Mouse (Mus musculus): ENCODE measurements at regions not wholly inside any gene's neighbourhood (a gene's known extent, or its start where the extent isn't known, plus 50 kb on each side); places are given as distances from the start of the nearest gene placed in this dataset.

GRCm38 (mm10) chr11:82576019-82576418 is 187.3 kb downstream of the Tmem132e start:
- TF ChIP-seq USF1 (IDR thresholded peaks at IDR 0.05; ENCODE audit: low read depth, low read length) (no peak), BHLHE40 (IDR thresholded peaks at IDR 0.05; ENCODE audit: borderline replicate concordance, low read depth, low read length) (no peak), SIN3A (IDR thresholded peaks at IDR 0.05; ENCODE audit: low read length) (no peak), GATA1 (IDR thresholded peaks at IDR 0.05; ENCODE audit: low read depth, low read length) (no peak), ZNF384 (IDR thresholded peaks at IDR 0.05; ENCODE audit: low read depth, low read length) (no peak), POLR2A (IDR thresholded peaks at IDR 0.05; ENCODE audit: control insufficient read depth in 1 of 2, insufficient read depth in 1 of 2, low read depth in 1 of 2, low read length in 2 of 2, poor library complexity in 1 of 2) (no peak), CTCF (IDR thresholded peaks at IDR 0.05 in 2 of 3, conservative IDR thresholded peaks at IDR 0.05 in 1 of 3; ENCODE audit: control insufficient read depth in 1 of 3, insufficient read depth in 1 of 3, low read depth in 2 of 3, low read length in 3 of 3, poor library complexity in 1 of 3, severe bottlenecking in 1 of 3) (no peak)
- H3K9me3 ChIP-seq (replicated peaks; ENCODE audit: insufficient read depth, low read length) = no peaks in the 10 kb centered on the region

GRCm38 (mm10) chr11:82573126-82573525 is 184.4 kb downstream of the Tmem132e start:
- H3K27me3 ChIP-seq (ENCODE audit: control insufficient read depth in 1 of 2, insufficient read depth in 2 of 2, low read length in 2 of 2) = no peaks in the 10 kb centered on the region
- no peak overlapping the region for H3K9ac ChIP-seq (ENCODE audit: control insufficient read depth, low read depth, low read length, poor library complexity, severe bottlenecking)
- TF ChIP-seq USF1 (IDR thresholded peaks at IDR 0.05; ENCODE audit: low read depth, low read length) = no peak
- no peak for TF ChIP-seq BHLHE40 (IDR thresholded peaks at IDR 0.05; ENCODE audit: borderline replicate concordance, low read depth, low read length)
- TF ChIP-seq GATA1 (IDR thresholded peaks at IDR 0.05; ENCODE audit: low read depth, low read length) = no peak
- no peak for TF ChIP-seq MXI1 (IDR thresholded peaks at IDR 0.05; ENCODE audit: low read depth, low read length)
- no peak for TF ChIP-seq CHD2 (IDR thresholded peaks at IDR 0.05; ENCODE audit: low read length)
- TF ChIP-seq SMC3 (IDR thresholded peaks at IDR 0.05; ENCODE audit: low read depth, low read length) = no peak
- TF ChIP-seq POLR2AphosphoS2 (IDR thresholded peaks at IDR 0.05; ENCODE audit: low read length) = no peak
- no peak for TF ChIP-seq MEF2A (IDR thresholded peaks at IDR 0.05; ENCODE audit: extremely low read depth, insufficient replicate concordance, low read depth, low read length, poor library complexity, severe bottlenecking)
- TF ChIP-seq RCOR1 (IDR thresholded peaks at IDR 0.05; ENCODE audit: low read depth, low read length) = no peak
- no peak for TF ChIP-seq SIN3A (IDR thresholded peaks at IDR 0.05; ENCODE audit: low read length)
- TF ChIP-seq EP300 (IDR thresholded peaks at IDR 0.05; ENCODE audit: low read depth in 1 of 2, low read length in 2 of 2) = no peak
- TF ChIP-seq MAZ (IDR thresholded peaks at IDR 0.05; ENCODE audit: low read depth, low read length) = no peak
- TF ChIP-seq ZKSCAN1 (IDR thresholded peaks at IDR 0.05; ENCODE audit: low read depth, low read length) = no peak
- TF ChIP-seq RAD21 (IDR thresholded peaks at IDR 0.05; ENCODE audit: low read depth, low read length) = no peak
- no peak for TF ChIP-seq E2F4 (IDR thresholded peaks at IDR 0.05; ENCODE audit: borderline replicate concordance, low read depth, low read length)
- TF ChIP-seq POLR2A (IDR thresholded peaks at IDR 0.05; ENCODE audit: control insufficient read depth in 1 of 2, insufficient read depth in 1 of 2, low read depth in 1 of 2, low read length in 2 of 2, poor library complexity in 1 of 2) = no peak
- no peak for TF ChIP-seq MYB (IDR thresholded peaks at IDR 0.05; ENCODE audit: low read depth, low read length)
- TF ChIP-seq ETS1 (IDR thresholded peaks at IDR 0.05; ENCODE audit: low read depth, low read length) = no peak
- H3K9me3 ChIP-seq (replicated peaks; ENCODE audit: insufficient read depth, low read length) = no peaks in the 10 kb centered on the region
- DNase-seq (ENCODE audit: low read depth, low spot score) = no peak
- H3K27ac ChIP-seq (ENCODE audit: control insufficient read depth, low read depth, low read length) = no peak overlapping the region
- no peaks in the 10 kb centered on the region for H3K36me3 ChIP-seq (ENCODE audit: control insufficient read depth in 1 of 2, insufficient read depth in 2 of 2, low read length in 2 of 2)
- no peaks in the 10 kb centered on the region for H3K4me1 ChIP-seq (ENCODE audit: control insufficient read depth in 1 of 2, insufficient read depth in 2 of 2, low read length in 2 of 2)
- no peak overlapping the region for H3K4me3 ChIP-seq (ENCODE audit: control insufficient read depth in 1 of 2, insufficient read depth in 1 of 2, low read depth in 2 of 2, low read length in 2 of 2)
- H3K79me2 ChIP-seq (ENCODE audit: control insufficient read depth, insufficient read depth, low read length, poor library complexity) = no peaks in the 10 kb centered on the region

More at GRCm38 (mm10) chr11:82576019-82576418, 187.3 kb downstream of the Tmem132e start:
- Histone ChIP-seq H3K4me1 (ENCODE audit: control insufficient read depth in 1 of 2, insufficient read depth in 2 of 2, low read length in 2 of 2) (no peaks in the 10 kb centered on the region), H3K4me3 (ENCODE audit: control insufficient read depth in 1 of 2, insufficient read depth in 1 of 2, low read depth in 2 of 2, low read length in 2 of 2) (no peak overlapping the region), H3K79me2 (ENCODE audit: control insufficient read depth, insufficient read depth, low read length, poor library complexity) (no peaks in the 10 kb centered on the region), H3K36me3 (ENCODE audit: control insufficient read depth in 1 of 2, insufficient read depth in 2 of 2, low read length in 2 of 2) (no peaks in the 10 kb centered on the region), H3K9ac (ENCODE audit: control insufficient read depth, low read depth, low read length, poor library complexity, severe bottlenecking) (no peak overlapping the region), H3K27me3 (ENCODE audit: control insufficient read depth in 1 of 2, insufficient read depth in 2 of 2, low read length in 2 of 2) (no peaks in the 10 kb centered on the region), H3K27ac (ENCODE audit: control insufficient read depth, low read depth, low read length) (no peak overlapping the region)
- DNase-seq (ENCODE audit: low read depth, low spot score) = no peak

Data from MEL (cell line).